Mouse (Mus musculus) limb, embryonic 15.5 days (tissue): Measurements from ENCODE around the gene Luc7l3. TPM values are rescaled to one million over a fixed set of nuclear protein-coding genes. Genes with fewer than 3 reads are reported as not detected.

Source experiments
- ATAC-seq: fragments of 200-750 bp; cut with Nextera tagmentation; 2 replicates; pipeline ENCODE4 v1.8.0; 2017; ENCODE audit warnings: low read depth, moderate TSS enrichment; ENCODE audit not compliant: insufficient number of reproducible peaks, low FRiP score, low TSS enrichment
- H3K27ac ChIP-seq: fragments of 300-500 bp; sonication (generic); 2 replicates; pipeline ENCODE4 v1.5.1; 2015; ENCODE audit warnings: moderate library complexity, mild to moderate bottlenecking, inconsistent platforms
- H3K27me3 ChIP-seq: fragments of 300-500 bp; sonication (generic); 2 replicates; pipeline ENCODE4 v1.6.1; 2015; ENCODE audit warnings: inconsistent platforms
- H3K36me3 ChIP-seq: fragments of 300-500 bp; sonication (generic); 2 replicates; pipeline ENCODE4 v1.6.1; 2015; ENCODE audit warnings: inconsistent platforms
- H3K4me1 ChIP-seq: fragments of 300-500 bp; sonication (generic); 2 replicates; pipeline ENCODE4 v1.6.1; 2015; ENCODE audit warnings: inconsistent platforms
- H3K4me2 ChIP-seq: fragments of 300-500 bp; sonication (generic); 2 replicates; pipeline ENCODE4 v1.6.1; 2015; ENCODE audit warnings: mild to moderate bottlenecking, inconsistent platforms
- H3K4me3 ChIP-seq: fragments of 300-500 bp; sonication (generic); 2 replicates; pipeline ENCODE4 v1.5.1; 2015; ENCODE audit warnings: mild to moderate bottlenecking, inconsistent platforms
- H3K9ac ChIP-seq: fragments of 300-500 bp; sonication (generic); 2 replicates; pipeline ENCODE4 v1.6.1; 2015; ENCODE audit warnings: inconsistent platforms
- H3K9me3 ChIP-seq: fragments of 300-500 bp; sonication (generic); 2 replicates; pipeline ENCODE4 v1.6.1; 2016; ENCODE audit warnings: inconsistent platforms
- WGBS: fragments of 180-500 bp; shearing (Covaris S2); methylation state at CpG from one replicate; pipeline ENCODE4 v1.1.7; 2015; 5-methylcytosine and 5-hydroxymethylcytosine counted together
- polyA plus RNA-seq: library from polyadenylated mRNA; unstranded; fragments of >200 nt; fragmentation: Nextera tagmentation; extraction: Ambion mirVana; gene quantifications from 2 replicates; pipeline ENCODE4 v1.2.1, GENCODE M21; 2015

The Luc7l3 gene
- polyA plus RNA-seq, 1 experiment from 2014 or later = 105 TPM

- no peaks in the 10 kb centered on the region for H3K36me3 ChIP-seq
- peak overlapping the region; percentile 55 for H3K4me2 ChIP-seq
- H3K4me3 ChIP-seq = peak overlapping the region; percentile 29
- H3K27me3 ChIP-seq = no peaks in the 10 kb centered on the region
- H3K9ac ChIP-seq = 0 out of 2 replicates have a peak overlapping the region, but pooled peaks have one; percentile 26
- peaks cover 76% of the 10 kb centered on the region for H3K4me1 ChIP-seq
- peak overlapping the region; percentile 84 for H3K27ac ChIP-seq
- ATAC-seq = peak; percentile 26; the same call in 1 of the 2 replicates
- no peaks in the 10 kb centered on the region for H3K9me3 ChIP-seq
- 1% methylated on average over 29 of the region's 29 CpGs for WGBS
Observed at GRCm38 (mm10) chr11:94242760-94243421, 78.9 kb downstream of the Luc7l3 start.

DNA sequence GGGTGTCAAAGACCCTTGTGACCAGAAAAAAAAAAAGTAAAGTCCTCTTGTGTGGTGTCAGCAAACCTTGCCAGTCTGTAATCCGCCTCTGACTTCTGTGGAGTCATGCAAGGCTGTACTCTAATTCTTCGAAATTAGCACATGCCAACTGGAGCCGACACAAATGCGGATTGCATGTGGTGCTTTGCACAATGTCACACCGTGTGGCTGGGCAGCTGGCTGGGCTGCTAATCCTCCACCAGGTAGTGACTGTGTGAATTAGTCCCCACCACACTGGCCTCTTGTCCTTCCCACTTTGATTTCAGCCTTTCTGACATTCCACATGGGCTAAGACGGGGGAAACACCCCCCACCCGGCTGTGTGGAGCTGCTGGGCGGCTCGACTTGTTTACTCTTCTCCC, 82.1 kb downstream of the Luc7l3 start:
- 36% methylated on average over 9 of the region's 9 CpGs for WGBS
- Histone ChIP-seq H3K27ac (no peak overlapping the region), H3K36me3 (no peaks in the 10 kb centered on the region), H3K9me3 (no peaks in the 10 kb centered on the region), H3K27me3 (no peaks in the 10 kb centered on the region), H3K9ac (no peak overlapping the region), H3K4me1 (peaks cover 52% of the 10 kb centered on the region), H3K4me3 (no peak overlapping the region), H3K4me2 (no peak overlapping the region)
- no peak for ATAC-seq

DNA sequence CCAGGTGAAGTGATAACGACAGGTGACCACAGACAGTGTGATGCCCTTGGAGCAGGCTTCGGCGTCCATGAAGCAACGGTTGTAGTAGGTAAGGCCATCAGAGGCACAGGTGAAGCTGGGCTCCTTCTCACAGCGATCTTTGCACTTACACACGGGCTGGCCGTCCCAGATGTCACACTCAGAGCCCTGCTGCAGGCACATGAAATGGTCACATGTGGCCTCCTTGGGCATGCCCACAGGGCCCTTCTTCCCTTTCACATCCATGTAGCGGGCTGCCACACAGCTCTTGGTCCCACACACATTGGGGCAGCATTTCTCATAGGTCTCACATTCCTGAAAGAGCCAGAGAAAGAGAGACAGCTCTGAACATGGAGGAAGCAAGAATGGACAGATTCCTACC, 83.0 kb downstream of the Luc7l3 start:
- ATAC-seq = no peak
- Histone ChIP-seq H3K9me3 (no peaks in the 10 kb centered on the region), H3K36me3 (no peaks in the 10 kb centered on the region), H3K4me1 (peaks cover 43% of the 10 kb centered on the region), H3K4me2 (no peak overlapping the region), H3K4me3 (no peak overlapping the region), H3K27ac (no peak overlapping the region), H3K9ac (no peak overlapping the region), H3K27me3 (no peaks in the 10 kb centered on the region)
- whole genome bisulfite sequencing = 93% methylated on average over 8 of the region's 8 CpGs

Other genes with a start within 250 kb of the Luc7l3 start
- 43.1 and 47.6 TPM in 2 replicates for gene Tob1, start 110.5 kb downstream of the Luc7l3 start, polyA plus RNA-seq
- 12.9 and 13.5 TPM in 2 replicates for gene Wfikkn2, start 76.0 kb downstream of the Luc7l3 start, polyA plus RNA-seq
- 0.19 TPM in 1 of 2 replicates, not detected in the other for gene Gm21885, start 40.1 kb downstream of the Luc7l3 start, polyA plus RNA-seq
- gene Ankrd40, start 6.0 kb upstream of the Luc7l3 start, polyA plus RNA-seq = 19.9 and 21.7 TPM in 2 replicates
- gene Abcc3, start 71.0 kb upstream of the Luc7l3 start, polyA plus RNA-seq = 1.3 and 1.6 TPM in 2 replicates
- gene Cacna1g, start 152.2 kb upstream of the Luc7l3 start, polyA plus RNA-seq = 27.7 and 30.8 TPM in 2 replicates
- gene Spata20, start 164.2 kb upstream of the Luc7l3 start, polyA plus RNA-seq = 0.27 TPM in 2 replicates
- 10.3 and 11.1 TPM in 2 replicates for gene Epn3, start 178.0 kb upstream of the Luc7l3 start, polyA plus RNA-seq
- 1.5 and 1.6 TPM in 2 replicates for gene Mycbpap, start 199.8 kb upstream of the Luc7l3 start, polyA plus RNA-seq
- gene Rsad1, start 227.3 kb upstream of the Luc7l3 start, polyA plus RNA-seq = 3.6 and 3.7 TPM in 2 replicates
- gene Chad, start 243.1 kb upstream of the Luc7l3 start, polyA plus RNA-seq = 22.7 and 31.1 TPM in 2 replicates